Mouse (Mus musculus) C2C12 (cell line): Measurements from ENCODE around the gene Pds5a.
"Not testable (repeated sequence)": the region's sequence is repeated elsewhere in the genome, so short reads cannot be mapped to it uniquely, and the experiment has no call there.

ENCODE experiments used
- CTCF ChIP-seq: IDR thresholded peaks from one replicate; pipeline ENCODE4 v1.5.1; 2011; ENCODE audit not compliant: control insufficient read depth, insufficient read depth, insufficient read length
- MYOG ChIP-seq: IDR thresholded peaks from one replicate; pipeline ENCODE4 v1.6.1; 2011; ENCODE audit not compliant: control insufficient read depth, insufficient read length; ENCODE audit errors: extremely low read depth
- USF1 ChIP-seq: IDR thresholded peaks from one replicate; pipeline ENCODE4 v1.6.1; 2011; ENCODE audit warnings: low read depth, mild to moderate bottlenecking, control low read depth, moderate library complexity

DNA sequence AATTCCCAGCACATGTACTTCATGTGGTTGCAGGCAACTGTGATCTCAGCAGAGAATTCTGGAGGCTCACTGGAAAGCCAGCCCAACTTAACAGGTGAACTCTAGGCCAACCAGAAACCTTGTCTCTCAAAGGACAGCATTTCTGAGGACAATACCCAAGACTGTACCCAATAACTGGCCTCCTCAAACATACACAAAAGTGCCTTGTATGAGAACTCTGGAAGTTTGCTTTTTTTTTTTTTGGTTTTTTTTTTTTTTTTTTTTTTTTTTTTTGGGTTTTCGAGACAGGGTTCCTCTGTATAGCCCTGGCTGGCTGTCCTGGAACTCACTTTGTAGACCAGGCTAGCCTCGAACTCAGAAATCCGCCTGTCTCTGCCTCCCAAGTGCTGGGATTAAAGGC lies 4.0 kb downstream of the Pds5a start:
- not testable (repeated sequence) for TF ChIP-seq CTCF, USF1, MYOG
